Mouse (Mus musculus) heart, adult 9 months (tissue): ENCODE results near the gene Swap70.
A peak's percentile ranks its signal among the peaks of the same experiment; 100 is the strongest.
"Not testable (repeated sequence)": the region's sequence is repeated elsewhere in the genome, so short reads cannot be mapped to it uniquely, and the experiment has no call there.

Experiments
- DNase-seq, 2 experiments: peaks; one replicate each; pipeline ENCODE4 v3.0.0; 2022; ENCODE audit warnings: low spot score in 2 of 2

Gene Swap70

GRCm38 (mm10) chr7:110221586-110222481 is at the start of gene Swap70:
Gene Swap70, plus strand, starts transcription at chr7:110221711.
- peak; percentile 88 to 89 for DNase-seq

- no peak for DNase-seq
Observed at GRCm38 (mm10) chr7:110179208-110179607, 42.3 kb upstream of the Swap70 start.

GRCm38 (mm10) chr7:110180613-110181012 is 40.9 kb upstream of the Swap70 start:
- no peak for DNase-seq

GRCm38 (mm10) chr7:110181446-110181845 is 40.1 kb upstream of the Swap70 start:
- no peak for DNase-seq

- DNase-seq, result no peak
Observed at GRCm38 (mm10) chr7:110184608-110185007, 36.9 kb upstream of the Swap70 start.

GRCm38 (mm10) chr7:110189951-110190350 is 31.6 kb upstream of the Swap70 start:
- DNase-seq, result peak; percentile 42 to 51

- DNase-seq, result no peak
Observed at GRCm38 (mm10) chr7:110193186-110193585, 28.3 kb upstream of the Swap70 start.

- no peak for DNase-seq
Observed at GRCm38 (mm10) chr7:110197176-110197575, 24.3 kb upstream of the Swap70 start.

- DNase-seq, result no peak
Observed at GRCm38 (mm10) chr7:110201933-110202332, 19.6 kb upstream of the Swap70 start.

- DNase-seq, result no peak
Observed at GRCm38 (mm10) chr7:110204208-110204607, 17.3 kb upstream of the Swap70 start.

- no peak for DNase-seq
Observed at GRCm38 (mm10) chr7:110208341-110208740, 13.2 kb upstream of the Swap70 start.

- DNase-seq, result no peak
Observed at GRCm38 (mm10) chr7:110209422-110209821, 12.1 kb upstream of the Swap70 start.

GRCm38 (mm10) chr7:110211025-110211424 is 10.5 kb upstream of the Swap70 start:
- no peak for DNase-seq

GRCm38 (mm10) chr7:110214882-110215281 is 6.6 kb upstream of the Swap70 start:
- DNase-seq, result no peak

GRCm38 (mm10) chr7:110221051-110221585 is 393 bp upstream of the Swap70 start:
- DNase-seq, result peak in 1 of 2 experiments; percentile 30

- DNase-seq, result no peak
Observed at GRCm38 (mm10) chr7:110222583-110223182, 1.2 kb downstream of the Swap70 start.

GRCm38 (mm10) chr7:110223727-110224510 is 2.4 kb downstream of the Swap70 start:
- peak in 1 of 2 experiments; percentile 47 for DNase-seq

GRCm38 (mm10) chr7:110226484-110226883 is 5.0 kb downstream of the Swap70 start:
- DNase-seq, result no peak

- DNase-seq, result no peak
Observed at GRCm38 (mm10) chr7:110229967-110230366, 8.5 kb downstream of the Swap70 start.

GRCm38 (mm10) chr7:110231127-110231526 is 9.6 kb downstream of the Swap70 start:
- DNase-seq, result not testable (repeated sequence)

- DNase-seq, result no peak
Observed at GRCm38 (mm10) chr7:110236085-110236484, 14.6 kb downstream of the Swap70 start.

GRCm38 (mm10) chr7:110237451-110237836 is 15.9 kb downstream of the Swap70 start:
- DNase-seq, result peak; percentile 19 to 50
